Mouse (Mus musculus): Measurements from ENCODE around the gene Zbtb25.

DNA sequence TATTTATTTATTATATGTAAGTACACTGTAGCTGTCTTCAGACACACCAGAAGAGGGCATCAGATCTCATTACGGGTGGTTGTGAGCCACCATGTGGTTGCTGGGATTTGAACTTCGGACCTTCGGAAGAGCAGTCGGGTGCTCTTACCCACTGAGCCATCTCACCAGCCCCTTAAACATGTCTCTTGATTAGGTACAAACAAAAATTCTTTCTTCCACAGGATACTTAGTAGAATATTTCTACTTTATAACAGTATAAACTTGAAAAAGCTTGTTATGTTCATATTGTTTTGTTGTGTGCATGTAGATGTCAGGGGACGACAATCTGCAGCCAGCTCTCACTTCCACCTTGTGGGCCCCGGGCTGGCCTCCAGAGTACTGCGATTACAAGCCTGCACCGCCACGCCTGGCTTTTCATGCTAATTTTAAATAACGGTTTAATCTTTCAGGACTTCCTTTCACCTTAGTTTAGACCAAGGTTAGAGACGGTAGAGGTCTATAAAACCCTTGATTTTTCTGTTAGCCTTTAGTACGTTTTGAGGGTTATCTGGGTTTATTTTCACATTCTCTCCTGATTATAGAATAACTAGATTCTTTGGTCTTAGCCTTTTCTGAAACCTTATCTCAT lies 46.1 kb upstream of the Zbtb25 start:
- TF ChIP-seq CTCF (IDR thresholded peaks at IDR 0.05; ENCODE audit: control insufficient read depth, insufficient read depth, insufficient read length) (no peak), MYOD1 (IDR thresholded peaks at IDR 0.05; ENCODE audit: control insufficient read depth, insufficient read length, low read depth) (no peak)

Measured in C2C12 (cell line).